Mouse (Mus musculus) forebrain, embryonic 13.5 days (tissue): ENCODE data around the gene Catsperz. TPM values are rescaled to one million over a fixed set of nuclear protein-coding genes. Genes with fewer than 3 reads are reported as not detected.

Experiments used
- ATAC-seq: fragments of 200-750 bp; cut with Nextera tagmentation; 2 replicates; pipeline ENCODE4 v1.8.0; 2017
- H3K27ac ChIP-seq: fragments of 300-500 bp; sonication (generic); 2 replicates; pipeline ENCODE4 v1.5.1; 2015; ENCODE audit warnings: inconsistent platforms, mild to moderate bottlenecking, moderate library complexity
- H3K27me3 ChIP-seq: fragments of 300-500 bp; sonication (generic); 2 replicates; pipeline ENCODE4 v1.6.1; 2015; ENCODE audit warnings: mild to moderate bottlenecking, inconsistent platforms
- H3K36me3 ChIP-seq: fragments of 300-500 bp; sonication (generic); 2 replicates; pipeline ENCODE4 v1.6.1; 2015; ENCODE audit warnings: mild to moderate bottlenecking, inconsistent platforms; ENCODE audit not compliant: poor library complexity, severe bottlenecking
- H3K4me1 ChIP-seq: fragments of 300-500 bp; sonication (generic); 2 replicates; pipeline ENCODE4 v1.6.1; 2015; ENCODE audit warnings: inconsistent platforms
- H3K4me2 ChIP-seq: fragments of 300-500 bp; sonication (generic); 2 replicates; pipeline ENCODE4 v1.6.1; 2015; ENCODE audit warnings: inconsistent platforms, mild to moderate bottlenecking, moderate library complexity
- H3K4me3 ChIP-seq: fragments of 300-500 bp; sonication (generic); 2 replicates; pipeline ENCODE4 v1.5.1; 2015; ENCODE audit warnings: mild to moderate bottlenecking, inconsistent platforms
- H3K9ac ChIP-seq: fragments of 300-500 bp; sonication (generic); 2 replicates; pipeline ENCODE4 v1.6.1; 2015; ENCODE audit warnings: mild to moderate bottlenecking, inconsistent platforms
- H3K9me3 ChIP-seq: fragments of 300-500 bp; sonication (generic); replicated peaks from 2 replicates; pipeline ENCODE4 v1.6.1; 2016; ENCODE audit warnings: inconsistent platforms
- WGBS: fragments of 180-500 bp; shearing (Covaris S2); methylation state at CpG from one replicate; pipeline ENCODE4 v1.1.7; 2015; 5-methylcytosine and 5-hydroxymethylcytosine counted together
- polyA plus RNA-seq: library from polyadenylated mRNA; unstranded; fragments of >200 nt; fragmentation: Nextera tagmentation; extraction: Ambion mirVana; gene quantifications from 2 replicates; pipeline ENCODE4 v1.2.1, GENCODE M21; 2015

Catsperz gene
- polyA plus RNA-seq, 1 experiment from 2014 or later, result not detected

GRCm38 (mm10) chr19:6942249-6942691 lies 17.1 kb upstream of the Catsperz start, which contains the start of gene Gpr137:
Gene Gpr137 (minus strand): TSS chr19:6942480.
- Histone ChIP-seq H3K27ac (peak within 1 kb of the TSS; percentile 90), H3K4me2 (peak within 1 kb of the TSS; percentile 99), H3K4me3 (peak within 1 kb of the TSS; percentile 86), H3K4me1 (peaks cover 43% of the 10 kb centered on the region), H3K9ac (peak within 1 kb of the TSS; percentile 95), H3K27me3 (peaks cover 4% of the 10 kb centered on the region; the same call in 1 of the 2 replicates), H3K36me3 (peaks cover 10% of the 10 kb centered on the region), H3K9me3 (no peaks in the 10 kb centered on the region)
- WGBS, result under 1% methylated on average over 27 of the region's 27 CpGs
- ATAC-seq, result peak; percentile 84

- peak; percentile 90 for ATAC-seq
- peak within 1 kb of the TSS; percentile 90 for H3K27ac ChIP-seq
- H3K4me1 ChIP-seq, result peaks cover 43% of the 10 kb centered on the region
- H3K9me3 ChIP-seq, result no peaks in the 10 kb centered on the region
- H3K4me3 ChIP-seq, result peak within 1 kb of the TSS; percentile 86
- peaks cover 10% of the 10 kb centered on the region for H3K36me3 ChIP-seq
- peak within 1 kb of the TSS; percentile 99 for H3K4me2 ChIP-seq
- WGBS, result 0% methylated on average over 81 of the region's 83 CpGs
- peak within 1 kb of the TSS; percentile 95 for H3K9ac ChIP-seq
- H3K27me3 ChIP-seq, result peaks cover 4% of the 10 kb centered on the region; the same call in 1 of the 2 replicates
Measured at GRCm38 (mm10) chr19:6941372-6942248, 16.4 kb upstream of the Catsperz start, which contains the start of gene Bad. Gene Bad (plus strand): TSS chr19:6941861.

GRCm38 (mm10) chr19:6940396-6941351 lies 15.5 kb upstream of the Catsperz start:
- peak overlapping the region; percentile 59; the same call in 1 of the 2 replicates for H3K27ac ChIP-seq
- H3K9ac ChIP-seq, result peak overlapping the region; percentile 95
- H3K27me3 ChIP-seq, result peaks cover 12% of the 10 kb centered on the region
- peak; percentile 25 for ATAC-seq
- H3K4me2 ChIP-seq, result peak overlapping the region; percentile 99
- peaks cover 43% of the 10 kb centered on the region for H3K4me1 ChIP-seq
- peaks cover 8% of the 10 kb centered on the region for H3K36me3 ChIP-seq
- H3K9me3 ChIP-seq, result no peaks in the 10 kb centered on the region
- WGBS, result 21% methylated on average over 28 of the region's 29 CpGs
- H3K4me3 ChIP-seq, result peak overlapping the region; percentile 86

DNA sequence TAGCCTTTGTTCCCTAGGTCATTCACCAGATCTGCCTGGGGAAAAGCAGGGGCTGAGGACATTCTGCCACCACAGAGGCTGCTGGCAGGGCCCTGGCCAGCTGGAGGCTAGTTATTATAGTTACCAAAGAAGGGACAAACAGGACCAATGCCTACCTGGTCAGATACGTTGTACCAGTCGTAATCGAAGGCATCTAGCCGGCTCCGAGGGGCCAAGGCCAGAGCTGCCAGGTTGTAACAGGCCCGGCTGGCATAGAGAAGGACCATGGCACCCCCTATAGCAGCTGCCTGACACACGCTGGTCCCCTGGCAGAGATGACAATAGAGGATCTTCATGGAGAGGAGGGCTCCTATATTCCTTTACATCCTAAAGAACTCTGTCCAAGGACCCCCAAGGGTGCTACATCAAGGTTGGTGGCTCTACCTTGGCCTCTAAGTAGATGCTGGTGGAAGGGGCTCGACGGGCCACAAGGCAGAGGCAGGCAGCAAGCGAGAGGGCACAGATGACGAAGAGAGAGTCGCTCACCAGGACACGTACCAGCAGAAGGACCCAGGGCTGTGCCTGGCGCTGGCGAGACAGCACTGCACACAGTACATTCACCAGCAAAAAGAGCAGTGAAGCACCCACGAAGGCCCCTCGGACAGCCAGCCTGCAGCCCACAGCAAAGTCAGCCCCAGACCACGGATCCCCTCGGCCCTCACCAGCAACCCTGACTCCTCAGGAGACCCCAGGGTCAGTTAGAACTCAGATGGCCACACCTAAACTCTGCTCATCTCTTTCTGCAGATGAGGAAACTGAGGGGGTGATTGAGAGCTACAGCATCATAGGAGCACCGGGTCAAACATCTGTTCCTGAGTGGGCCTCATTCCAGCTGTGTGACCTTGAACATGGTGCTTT lies 14.2 kb upstream of the Catsperz start:
- Histone ChIP-seq H3K27me3 (peaks cover 25% of the 10 kb centered on the region), H3K4me1 (peaks cover 43% of the 10 kb centered on the region), H3K36me3 (no peaks in the 10 kb centered on the region), H3K9ac (peak overlapping the region; percentile 48), H3K4me2 (peak overlapping the region; percentile 99), H3K9me3 (no peaks in the 10 kb centered on the region), H3K27ac (no peak overlapping the region), H3K4me3 (0 out of 2 replicates have a peak overlapping the region, but pooled peaks have one; percentile 4)
- no peak for ATAC-seq
- 87% methylated on average over 20 of the region's 20 CpGs for WGBS

- H3K27ac ChIP-seq, result no peak overlapping the region
- peaks cover 41% of the 10 kb centered on the region for H3K27me3 ChIP-seq
- H3K4me3 ChIP-seq, result no peak overlapping the region
- peaks cover 51% of the 10 kb centered on the region for H3K4me1 ChIP-seq
- no peak overlapping the region for H3K4me2 ChIP-seq
- H3K9ac ChIP-seq, result peak overlapping the region; percentile 48; the same call in 1 of the 2 replicates
- ATAC-seq, result no peak
- H3K36me3 ChIP-seq, result no peaks in the 10 kb centered on the region
- WGBS, result 81% methylated on average over 16 of the region's 16 CpGs
- H3K9me3 ChIP-seq, result no peaks in the 10 kb centered on the region
Measured at GRCm38 (mm10) chr19:6937541-6938465, 12.6 kb upstream of the Catsperz start.

DNA sequence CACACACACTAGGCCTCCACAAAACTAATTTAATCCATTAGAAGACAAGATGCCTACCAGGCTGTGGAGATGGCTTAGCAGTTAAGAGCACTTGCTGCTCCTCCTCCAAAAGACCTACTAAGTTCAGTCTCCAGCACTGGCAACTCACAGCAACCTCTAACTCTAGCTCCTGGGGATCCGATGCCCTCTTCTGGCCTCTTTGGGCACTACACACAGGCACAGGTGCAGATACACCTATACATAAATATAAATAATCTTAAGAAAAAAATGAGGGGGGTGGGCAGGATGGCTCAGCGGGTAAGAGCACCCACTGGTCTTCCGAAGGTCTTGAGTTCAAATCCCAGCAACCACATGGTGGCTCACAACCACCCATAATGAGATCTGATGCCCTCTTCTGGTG lies 11.1 kb upstream of the Catsperz start:
- H3K27ac ChIP-seq, result no peak overlapping the region
- no peaks in the 10 kb centered on the region for H3K9me3 ChIP-seq
- no peak for ATAC-seq
- peaks cover 56% of the 10 kb centered on the region for H3K27me3 ChIP-seq
- no peak overlapping the region for H3K9ac ChIP-seq
- H3K4me1 ChIP-seq, result peaks cover 46% of the 10 kb centered on the region
- 21% methylated on average over 3 of the region's 3 CpGs for WGBS
- no peaks in the 10 kb centered on the region for H3K36me3 ChIP-seq
- H3K4me2 ChIP-seq, result no peak overlapping the region
- no peak overlapping the region for H3K4me3 ChIP-seq

DNA sequence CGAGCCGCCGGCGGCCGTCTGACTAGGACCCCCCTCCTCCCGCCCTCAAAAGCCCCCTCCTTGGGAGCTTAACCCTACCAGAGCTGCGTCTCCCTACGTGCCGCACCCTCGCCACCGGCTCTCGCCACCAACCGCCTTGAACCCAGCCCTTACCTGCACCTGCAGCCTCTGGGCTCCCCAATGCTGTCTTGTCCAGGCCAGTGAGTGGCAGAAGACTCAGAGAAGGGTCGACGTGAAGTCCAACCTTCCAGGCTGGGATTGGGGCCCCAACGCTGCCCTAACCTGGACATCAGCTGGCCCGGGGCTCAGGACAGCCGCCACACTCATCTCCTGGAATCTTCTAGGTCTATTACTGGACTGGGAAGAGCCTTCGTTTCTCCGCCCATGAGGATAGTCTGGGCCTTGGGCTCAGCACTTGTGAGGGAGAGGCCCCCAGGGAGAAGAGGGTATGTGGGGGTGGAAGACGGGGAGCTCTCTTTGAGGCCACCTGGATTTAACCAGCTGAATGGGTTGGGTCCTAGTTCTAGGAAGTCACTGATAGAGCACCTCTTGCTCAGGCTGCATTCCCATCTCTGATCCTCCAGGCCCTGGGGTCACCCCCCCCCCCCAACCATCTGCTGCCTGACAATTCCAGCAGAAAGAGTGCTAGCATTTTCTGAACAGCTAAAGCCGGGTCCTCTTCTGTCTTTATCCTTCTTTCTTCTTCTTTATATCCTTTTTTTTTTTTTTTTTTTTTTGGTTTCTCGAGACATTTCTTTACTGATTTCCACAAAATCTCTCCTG lies 9.2 kb upstream of the Catsperz start, which contains the start of gene Kcnk4:
TSS of gene Kcnk4 (minus strand) at position 321 of the 783 bp plus-strand sequence.
- Histone ChIP-seq H3K4me2 (peak within 1 kb of the TSS; percentile 64), H3K27me3 (peaks cover 71% of the 10 kb centered on the region), H3K4me3 (peak within 1 kb of the TSS; percentile 39), H3K4me1 (peaks cover 29% of the 10 kb centered on the region), H3K9ac (peak within 1 kb of the TSS; percentile 61), H3K27ac (no peak within 1 kb of the TSS), H3K36me3 (no peaks in the 10 kb centered on the region), H3K9me3 (no peaks in the 10 kb centered on the region)
- 8% methylated on average over 22 of the region's 23 CpGs for WGBS
- ATAC-seq, result 0 out of 2 replicates have a peak, but pooled peaks have one; percentile 3

DNA sequence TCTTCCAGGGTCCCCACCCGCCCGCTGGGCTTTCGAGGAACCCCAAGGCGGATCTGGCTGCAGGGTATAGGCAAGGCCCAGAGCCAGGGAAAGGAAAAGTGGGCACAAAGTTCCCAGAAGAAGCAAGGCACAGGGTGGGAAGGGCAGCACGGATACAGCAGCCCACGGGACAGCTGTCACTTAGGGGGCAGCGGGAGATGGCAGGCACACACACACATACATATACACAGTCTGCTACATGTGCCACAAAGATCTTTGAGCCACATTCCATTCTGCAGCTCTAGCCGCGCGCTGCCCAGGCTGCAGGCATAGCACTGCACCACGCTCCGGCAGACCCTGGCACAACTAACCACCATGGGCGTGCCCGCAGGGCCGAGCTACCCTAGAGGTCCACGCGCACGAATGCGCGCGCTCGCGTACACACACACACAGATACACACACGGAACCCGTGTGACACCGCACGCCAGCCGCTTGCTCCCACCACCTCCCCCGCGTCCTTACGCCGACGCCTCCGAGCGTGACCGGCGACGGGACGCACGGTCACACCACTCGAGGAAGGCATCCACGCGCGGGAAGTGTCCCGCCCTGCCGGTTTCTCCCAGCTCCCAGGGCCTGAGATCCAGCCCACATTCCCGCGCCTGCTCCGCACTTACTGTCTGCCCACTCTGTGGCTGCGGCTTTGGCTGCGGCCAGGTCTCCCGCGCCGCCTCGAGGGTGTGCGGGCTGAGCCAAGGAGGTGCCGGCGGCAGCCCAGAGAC lies 8.4 kb upstream of the Catsperz start:
- Histone ChIP-seq H3K27me3 (peaks cover 79% of the 10 kb centered on the region), H3K27ac (no peak overlapping the region), H3K4me1 (peaks cover 23% of the 10 kb centered on the region), H3K9me3 (no peaks in the 10 kb centered on the region), H3K36me3 (no peaks in the 10 kb centered on the region), H3K4me2 (peak overlapping the region; percentile 64), H3K9ac (peak overlapping the region; percentile 61), H3K4me3 (peak overlapping the region; percentile 39)
- WGBS, result 3% methylated on average over 58 of the region's 58 CpGs
- peak; percentile 48 for ATAC-seq

GRCm38 (mm10) chr19:6933102-6933435 lies 7.9 kb upstream of the Catsperz start:
- Histone ChIP-seq H3K9ac (peak overlapping the region; percentile 61; the same call in 1 of the 2 replicates), H3K4me2 (peak overlapping the region; percentile 64), H3K36me3 (no peaks in the 10 kb centered on the region), H3K27me3 (peaks cover 83% of the 10 kb centered on the region), H3K4me1 (peaks cover 17% of the 10 kb centered on the region), H3K4me3 (no peak overlapping the region; the same call in 1 of the 2 replicates), H3K27ac (no peak overlapping the region), H3K9me3 (no peaks in the 10 kb centered on the region)
- no peak for ATAC-seq
- 18% methylated on average over 4 of the region's 4 CpGs for WGBS
